In genomic region chr3:36025732-36026131, GRCm38 (mm10) we compare ENCODE assay signal across 25 mouse cellular contexts. TPM values are rescaled to one million over a fixed set of nuclear protein-coding genes. Genes with fewer than 3 reads are reported as not detected.
A peak's percentile ranks its signal among the peaks of the same experiment; 100 is the strongest.
DNase-seq lines count a peak whose midpoint lies in the region; ATAC-seq and TF ChIP-seq lines count a peak whose summit lies in the region.
"Had no signal": no experiment of that assay in that cellular context is flagged by ENCODE, and none has a peak within 500 bp of the region (broad histone marks: within the 10 kb centered on the region; RNA-seq: fewer than 3 reads in every experiment).

No protein-coding gene starts in this region.

- dilution Hi-C loops in CH12.LX (cut with MboI; ENCODE audit: extremely low pct_ligation_motif_present, extremely low pct_unique_long_range_greater_than_20kb, low sequenced_read_pairs), result no loop called here

- peak; percentile 58 for DNase-seq in A20 (ENCODE audit: low read depth, low spot score)
- peak; percentile 58 for DNase-seq in CH12.LX (ENCODE audit: extremely low read depth)
- DNase-seq in cerebellum, postnatal 25 days, result no peak
- DNase-seq: adrenal gland, adult 2 months; adrenal gland, adult 8-10 months; adrenal gland, postnatal 10 days; adrenal gland, postnatal 14 days; adrenal gland, postnatal 25 days; adrenal gland, postnatal 36 days; B cell, adult 2 months; cerebellum, adult 11 months; cerebellum, adult 11-12 months; cerebellum, adult 18-20 months; cerebellum, adult 2 months; cerebellum, adult 8-10 months had no signal

- peak overlapping the region; percentile 32 for H3K4me2 ChIP-seq in CH12.LX (ENCODE audit: insufficient read depth, low read depth, poor library complexity, severe bottlenecking)

- no peak overlapping the region for H3K27ac ChIP-seq in CH12.LX (ENCODE audit: insufficient read depth, low read depth)

- ATAC-seq in monocyte, adult 5-6 weeks (replicated peaks; ENCODE audit: insufficient number of reproducible peaks, low FRiP score, low TSS enrichment, poor library complexity, severe bottlenecking), result no peak
- ATAC-seq: activated CD4-positive, CD25-positive, alpha-beta regulatory T cell, adult 4 months; CD4-positive, CD25-positive, alpha-beta regulatory T cell, adult 4 months; Patski had no signal

- no peak for TF ChIP-seq RAD21 in CH12.LX (IDR thresholded peaks at IDR 0.05; ENCODE audit: low read depth, low read length)

- TF ChIP-seq POLR2A in CH12.LX (IDR thresholded peaks at IDR 0.05; ENCODE audit: low read depth, low read length), result no peak

- no peaks in the 10 kb centered on the region for H3K27me3 ChIP-seq in CH12.LX (replicated peaks)

- peaks cover 3 to 10% of the 10 kb centered on the region in 2 experiments for H3K4me1 ChIP-seq in CH12.LX (ENCODE audit: control insufficient read depth in 1 of 2, insufficient read depth in 2 of 2)

- H3K9me3 ChIP-seq in CH12.LX (replicated peaks; ENCODE audit: low read length), result no peaks in the 10 kb centered on the region
- H3K9me3 ChIP-seq: G1E had no signal

- TF ChIP-seq EP300 in CH12.LX (IDR thresholded peaks at IDR 0.05; ENCODE audit: low read length), result peak; percentile 26; the same call in 1 of the 2 replicates

- H3K36me3 ChIP-seq in CH12.LX (replicated peaks in 1 of 2; ENCODE audit: control insufficient read depth in 1 of 2, insufficient read depth in 1 of 2, low read length in 1 of 2), result no peaks in the 10 kb centered on the region
- H3K36me3 ChIP-seq: G1E had no signal

- H3K9ac ChIP-seq in CH12.LX (ENCODE audit: insufficient read depth, low read depth), result no peak overlapping the region

- TF ChIP-seq CTCF in CH12.LX (conservative IDR thresholded peaks at IDR 0.05 in 1 of 2, IDR thresholded peaks at IDR 0.05 in 1 of 2; ENCODE audit: low read depth in 2 of 2, low read length in 2 of 2), result no peak

- no peaks in the 10 kb centered on the region for H3K79me2 ChIP-seq in CH12.LX (replicated peaks; ENCODE audit: control insufficient read depth, extremely low read depth, insufficient read depth, poor library complexity, severe bottlenecking)

- in situ Hi-C loops in CH12.LX (cut with MboI; ENCODE audit: low pct_ligation_motif_present, low pct_unique_long_range_greater_than_20kb, low sequenced_read_pairs), result no loop called here

- H3K4me3 ChIP-seq in CH12.LX (replicated peaks in 1 of 3; ENCODE audit: low read depth in 2 of 3, low read length in 2 of 3, poor library complexity in 1 of 3), result no peak overlapping the region

TF ChIP-seq in CH12.LX, 34 proteins besides CTCF, POLR2A, EP300 and RAD21:
- peak; percentile 48; the same call in 1 of the 2 replicates for TF ChIP-seq ELF1 (IDR thresholded peaks at IDR 0.05; ENCODE audit: low read depth, low read length)
- peak; percentile 65 for TF ChIP-seq BHLHE40 (IDR thresholded peaks at IDR 0.05; ENCODE audit: low read depth, low read length)
- no peak for TF ChIP-seq NRF1 (IDR thresholded peaks at IDR 0.05; ENCODE audit: low read depth, low read length)

RNA-seq across cellular contexts. Expression of gene Mccc1, which starts 25.3 kb away (rescaled TPM):
- total RNA-seq in CH12.LX (2012; rRNA removed) (12.8 and 13.4 TPM in 2 replicates), CH12.LX (2014; rRNA removed) (9.5 and 10.0 TPM in 2 replicates)
- 30.0 and 37.9 TPM in 2 replicates for polyA plus RNA-seq in CH12.LX (2012; ENCODE audit: insufficient read length, low read depth)
- total RNA-seq in monocyte, adult 5-6 weeks (2017), result 1.2 to 13.1 TPM (median 11.5 TPM) in 3 replicates

RNA-seq across cellular contexts. Expression of gene Ccdc144b, which starts 27.6 kb away (rescaled TPM):
- 0.04 TPM in 1 of 2 replicates, not detected in the other for total RNA-seq in CH12.LX (2012; rRNA removed)
- total RNA-seq in CH12.LX (2014; rRNA removed), result not detected in 2 replicates
- 0.05 and 0.10 TPM in 2 replicates for polyA plus RNA-seq in CH12.LX (2012; ENCODE audit: insufficient read length, low read depth)
- not detected in 3 replicates for total RNA-seq in monocyte, adult 5-6 weeks (2017)
- total RNA-seq: adrenal gland, postnatal 4 days; ES-E14; MEL had no signal
- polyA plus RNA-seq: activated CD4-positive, CD25-positive, alpha-beta regulatory T cell, adult 4 months; brain, embryonic 14.5 days; C2C12; CD4-positive, CD25-positive, alpha-beta regulatory T cell, adult 4 months; cerebellum, adult 2 months; G1E; Patski had no signal

RNA-seq across cellular contexts. Expression of gene Acad9, which starts 40.0 kb away (rescaled TPM):
- 61.7 and 62.2 TPM in 2 replicates for total RNA-seq in CH12.LX (2012; rRNA removed)
- 77.8 and 85.7 TPM in 2 replicates for total RNA-seq in CH12.LX (2014; rRNA removed)
- 86.1 and 86.4 TPM in 2 replicates for polyA plus RNA-seq in CH12.LX (2012; ENCODE audit: insufficient read length, low read depth)
- total RNA-seq in monocyte, adult 5-6 weeks (2017), result 19.8 to 29.2 TPM (median 23.8 TPM) in 3 replicates

Comparison
In these comparisons a context has a peak if more than half of its experiments do, and no peak if none do; other contexts are left out.
1. DNase-seq: peak in A20 (single experiment) and CH12.LX (single experiment); none in cerebellum, postnatal 25 days (0 of 2).